Mouse (Mus musculus) heart, adult 2 months (tissue): Measurements from ENCODE around the gene Ror1. TPM values are rescaled to one million over a fixed set of nuclear protein-coding genes. Genes with fewer than 3 reads are reported as not detected.

Experiments used
- DNase-seq, 2 experiments: peaks; one replicate each; pipeline ENCODE4 v3.0.0; 2021
- H3K27ac ChIP-seq: fragments of 200-600 bp; 2 replicates; pipeline ENCODE4 v1.8.1; 2022
- H3K27me3 ChIP-seq: fragments of 200-500 bp; 2 replicates; pipeline ENCODE4 v1.6.1; 2012; ENCODE audit warnings: mild to moderate bottlenecking, low read length, inconsistent platforms, mixed read lengths; ENCODE audit not compliant: control insufficient read depth, insufficient read depth
- H3K36me3 ChIP-seq: fragments of 200-500 bp; 2 replicates; pipeline ENCODE4 v1.6.1; 2012; ENCODE audit warnings: low read length, inconsistent platforms; ENCODE audit not compliant: control insufficient read depth, insufficient read depth
- H3K4me1 ChIP-seq: fragments of 200-500 bp; 2 replicates; pipeline ENCODE4 v1.6.1; 2011; ENCODE audit warnings: low read length; ENCODE audit not compliant: control insufficient read depth, insufficient read depth
- H3K4me3 ChIP-seq: fragments of 200-600 bp; 2 replicates; pipeline ENCODE4 v1.8.1; 2022
- H3K79me2 ChIP-seq: fragments of 200-500 bp; replicated peaks from 2 replicates; pipeline ENCODE4 v1.6.1; 2012; ENCODE audit warnings: mild to moderate bottlenecking, inconsistent platforms, low read length, moderate library complexity, mixed read lengths; ENCODE audit not compliant: control insufficient read depth, insufficient read depth
- H3K9ac ChIP-seq: fragments of 200-500 bp; 2 replicates; pipeline ENCODE4 v1.6.1; 2012; ENCODE audit warnings: low read depth, mild to moderate bottlenecking, control low read depth, inconsistent platforms, low read length, mixed read lengths
- CTCF ChIP-seq: fragments of 200-600 bp; IDR thresholded peaks from 2 replicates; pipeline ENCODE4 v1.8.1; 2022; ENCODE audit warnings: antibody characterized with exemption, mild to moderate bottlenecking, moderate library complexity
- EP300 ChIP-seq: fragments of 200-500 bp; IDR thresholded peaks from 2 replicates; pipeline ENCODE4 v1.6.1; 2011; ENCODE audit warnings: low read depth, low read length, control low read depth; ENCODE audit not compliant: insufficient read depth
- POLR2A ChIP-seq: fragments of 200-500 bp; IDR thresholded peaks from 2 replicates; pipeline ENCODE4 v1.6.1; 2011; ENCODE audit warnings: mild to moderate bottlenecking, low read depth, low read length, control low read depth; ENCODE audit not compliant: insufficient read depth
- WGBS: fragments of 180-500 bp; shearing (Covaris S2); methylation state at CpG from one replicate; pipeline ENCODE4 v1.1.7; 2018; 5-methylcytosine and 5-hydroxymethylcytosine counted together
- intact Hi-C: fragments of 180-260 bp; cut with DNase I; formaldehyde crosslinking; loops from one replicate; pipeline ENCODE4 v1.15.1; 2025
- polyA plus RNA-seq: library from polyadenylated mRNA; depleted of rRNA; stranded (reverse); fragments of >200 nt; gene quantifications from 2 replicates; pipeline ENCODE4 v1.2.3, GENCODE M21; 2012
- total RNA-seq, 2 experiments: library from RNA; stranded (reverse); gene quantifications; 2 replicates each; pipeline ENCODE4 v1.2.3; 2021

The Ror1 gene
- total and polyA plus RNA-seq, 3 experiments = 2.3 to 5.0 (median 3.4) TPM

DNA sequence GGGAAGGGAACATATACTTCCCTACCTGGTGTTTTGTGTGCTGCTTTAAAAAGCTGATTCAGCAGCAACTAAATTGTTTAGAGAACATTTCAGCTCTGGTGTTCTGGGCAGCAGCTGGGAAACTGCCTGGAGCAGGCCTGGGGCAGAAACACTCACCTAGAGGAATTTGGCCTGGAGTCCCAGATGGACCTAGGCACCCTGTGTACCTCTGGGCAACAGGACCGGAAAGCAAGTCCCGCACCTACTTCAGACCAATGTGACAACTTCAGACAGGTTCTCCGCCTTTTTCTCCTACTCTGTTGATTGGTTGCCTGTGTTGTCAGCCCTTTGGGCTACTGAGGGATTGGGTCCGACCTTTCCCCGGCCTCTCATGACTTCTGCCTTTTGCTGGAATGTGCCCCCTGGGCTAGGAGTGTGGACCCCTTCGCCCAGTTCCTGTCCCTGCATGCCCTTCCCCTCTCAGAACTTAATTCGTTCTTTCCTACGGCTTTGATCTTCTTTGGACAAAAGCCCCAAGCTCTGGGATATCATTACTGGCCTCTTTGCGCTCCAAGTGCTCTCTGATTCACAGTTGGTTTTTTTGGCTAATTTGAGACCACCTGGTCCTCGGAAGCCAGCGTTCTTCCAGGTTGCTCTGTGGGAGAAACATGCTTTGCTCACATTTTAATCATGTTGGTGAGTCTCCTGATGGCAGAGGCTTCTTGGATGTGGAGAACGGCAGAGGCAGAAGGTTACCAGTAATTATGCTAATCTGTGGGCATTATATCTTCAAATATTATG is 31.1 kb downstream of the Ror1 start:
- intact Hi-C loops = no loop called here
- Histone ChIP-seq H3K79me2 (no peaks in the 10 kb centered on the region), H3K9ac (no peak overlapping the region), H3K27me3 (no peaks in the 10 kb centered on the region), H3K27ac (no peak overlapping the region), H3K36me3 (0 out of 2 replicates have a peak, but pooled peaks cover 3% of the 10 kb centered on the region), H3K4me1 (peaks cover 7% of the 10 kb centered on the region), H3K4me3 (no peak overlapping the region)
- DNase-seq = no peak
- WGBS = 76% methylated on average over 12 of the region's 12 CpGs
- TF ChIP-seq POLR2A = no peak
- no peak for TF ChIP-seq CTCF
- no peak for TF ChIP-seq EP300

DNA sequence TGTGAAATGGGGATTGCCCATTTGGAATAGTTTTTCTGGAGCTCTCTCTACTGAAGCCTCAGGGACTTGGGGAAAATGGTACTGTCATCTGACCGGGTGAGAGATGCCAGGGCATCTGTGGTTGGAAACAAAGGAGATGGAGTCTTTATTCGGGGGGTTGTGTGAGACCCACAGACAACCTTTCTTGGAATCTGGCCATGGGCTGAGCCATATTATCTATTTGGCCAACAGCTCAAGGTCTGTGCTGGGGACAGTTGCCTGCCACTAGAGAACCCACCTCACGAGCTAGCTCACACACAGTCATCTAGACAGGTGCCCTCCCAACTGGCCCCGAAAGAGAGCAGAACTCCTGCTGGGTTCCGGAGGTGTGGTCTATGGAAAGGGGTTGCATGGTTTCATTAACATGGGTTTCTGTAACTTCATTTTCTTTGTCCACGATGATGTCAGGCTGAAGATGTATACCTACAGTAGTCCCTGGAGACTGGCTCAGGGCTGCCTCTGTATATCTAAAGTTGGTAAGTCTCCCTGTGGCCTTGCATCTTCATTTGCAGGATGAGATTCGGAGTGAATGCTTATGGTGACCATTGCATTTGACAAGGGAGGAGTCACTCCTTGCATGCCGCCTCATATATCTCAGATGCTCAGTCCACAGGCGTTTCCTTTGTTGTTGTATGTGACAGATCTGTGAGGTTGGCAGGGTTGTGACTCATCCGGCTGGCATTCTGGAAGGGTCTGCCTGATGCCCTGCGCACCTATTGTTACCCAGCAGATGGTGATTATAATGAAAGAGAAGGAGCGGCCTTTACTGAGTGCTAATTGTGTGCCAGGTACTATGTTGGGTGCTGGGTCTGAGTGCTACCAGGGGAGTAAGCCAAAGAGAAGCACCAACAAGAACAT is 32.7 kb downstream of the Ror1 start:
- H3K9ac ChIP-seq = no peak overlapping the region
- H3K27ac ChIP-seq = no peak overlapping the region
- no peaks in the 10 kb centered on the region for H3K27me3 ChIP-seq
- no peak for DNase-seq
- 86% methylated on average over 12 of the region's 12 CpGs for WGBS
- 0 out of 2 replicates have a peak, but pooled peaks cover 3% of the 10 kb centered on the region for H3K36me3 ChIP-seq
- peaks cover 9% of the 10 kb centered on the region for H3K4me1 ChIP-seq
- TF ChIP-seq CTCF (no peak), EP300 (no peak), POLR2A (no peak)
- H3K79me2 ChIP-seq = no peaks in the 10 kb centered on the region
- intact Hi-C loops = no loop called here
- no peak overlapping the region for H3K4me3 ChIP-seq

DNA sequence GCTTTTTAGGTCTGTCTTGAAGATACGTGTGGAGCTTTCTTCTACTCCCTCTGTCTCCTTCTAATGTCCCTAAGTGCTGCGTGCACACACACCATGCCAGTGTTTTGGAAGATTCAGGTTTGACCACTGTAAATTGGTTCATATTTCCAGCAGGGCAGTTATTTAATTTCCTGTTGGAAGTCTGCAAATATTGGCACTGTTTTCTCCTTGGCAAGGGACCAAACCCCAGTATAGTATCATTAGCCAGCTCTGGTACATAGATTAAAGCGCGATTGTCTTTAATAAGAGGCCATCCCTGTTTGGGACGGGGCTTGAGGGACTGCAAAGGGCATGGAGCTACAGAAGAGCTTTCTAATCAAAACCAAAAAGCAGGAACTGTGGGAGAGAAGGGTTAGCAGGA is 33.6 kb downstream of the Ror1 start:
- no peaks in the 10 kb centered on the region for H3K79me2 ChIP-seq
- WGBS = 39% methylated on average over 5 of the region's 5 CpGs
- H3K36me3 ChIP-seq = 0 out of 2 replicates have a peak, but pooled peaks cover 3% of the 10 kb centered on the region
- DNase-seq = no peak
- no peak overlapping the region for H3K27ac ChIP-seq
- TF ChIP-seq POLR2A (no peak), EP300 (no peak), CTCF (no peak)
- intact Hi-C loops = no loop called here
- H3K9ac ChIP-seq = no peak overlapping the region
- H3K27me3 ChIP-seq = no peaks in the 10 kb centered on the region
- H3K4me3 ChIP-seq = no peak overlapping the region
- peaks cover 6% of the 10 kb centered on the region for H3K4me1 ChIP-seq

DNA sequence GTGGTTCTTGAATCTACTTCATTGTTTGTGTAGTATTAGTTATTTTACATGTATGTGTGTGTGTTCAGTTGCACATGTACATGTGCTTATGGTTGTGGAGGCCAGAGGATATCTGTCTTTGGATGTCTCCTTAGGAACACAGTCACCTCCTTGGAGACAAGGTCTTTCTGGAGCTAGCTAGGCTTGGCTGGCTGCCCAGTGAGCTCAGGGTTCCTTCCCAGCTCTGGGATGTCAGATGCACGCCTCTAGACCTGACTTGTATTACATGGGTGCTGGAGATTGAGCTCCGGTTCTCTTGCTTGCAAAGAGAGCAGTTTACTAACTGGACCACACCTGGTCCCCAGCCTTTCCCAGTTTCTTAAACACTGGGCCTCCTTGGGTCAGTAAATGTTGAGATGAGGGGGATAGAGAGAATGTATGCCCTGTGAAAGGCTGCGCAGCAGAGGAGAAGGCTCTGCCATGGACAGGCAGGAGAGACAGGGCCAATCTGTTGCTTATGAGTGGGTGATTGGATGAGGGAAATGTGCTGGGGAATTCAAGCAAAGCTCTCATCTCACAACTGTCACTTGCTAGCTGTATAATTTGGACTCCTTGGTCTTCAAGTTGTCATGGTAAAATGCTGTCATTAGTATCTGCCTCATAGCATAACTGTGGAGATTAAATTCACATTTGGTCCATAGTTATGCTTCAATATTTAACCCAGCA is 35.3 kb downstream of the Ror1 start:
- peaks cover 6% of the 10 kb centered on the region for H3K4me1 ChIP-seq
- H3K4me3 ChIP-seq = no peak overlapping the region
- TF ChIP-seq CTCF (no peak), EP300 (no peak), POLR2A (no peak)
- H3K27ac ChIP-seq = no peak overlapping the region
- no peak overlapping the region for H3K9ac ChIP-seq
- no peaks in the 10 kb centered on the region for H3K27me3 ChIP-seq
- WGBS = 74% methylated on average over 3 of the region's 3 CpGs
- DNase-seq = peak; percentile 37 to 49
- 0 out of 2 replicates have a peak, but pooled peaks cover 3% of the 10 kb centered on the region for H3K36me3 ChIP-seq
- H3K79me2 ChIP-seq = no peaks in the 10 kb centered on the region
- intact Hi-C loops = loop anchor here (1.0 kb wide), 1 partner anchor 30 kb away; no protein-coding TSS in a partner anchor

DNA sequence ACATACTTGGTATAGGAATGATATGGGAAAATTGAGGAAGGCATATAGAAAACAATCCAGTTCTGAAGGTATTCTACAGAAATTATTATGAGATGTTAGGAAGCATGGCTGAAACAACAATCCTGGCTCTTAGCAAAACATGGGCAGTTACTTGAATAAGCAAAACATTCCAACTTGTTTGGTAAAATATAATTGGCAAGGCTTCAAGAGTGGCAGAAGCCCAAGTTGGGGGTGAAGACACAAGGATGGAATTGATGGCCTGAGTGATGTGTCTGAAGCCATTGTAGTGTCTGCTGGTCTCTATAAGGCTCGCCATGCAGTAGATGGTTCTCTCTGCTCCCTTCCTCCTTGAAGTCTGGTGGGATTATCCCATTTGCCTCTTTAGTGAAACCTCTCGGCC is 35.9 kb downstream of the Ror1 start:
- H3K79me2 ChIP-seq = no peaks in the 10 kb centered on the region
- H3K36me3 ChIP-seq = peaks cover 3% of the 10 kb centered on the region; the same call in 1 of the 2 replicates
- H3K27me3 ChIP-seq = no peaks in the 10 kb centered on the region
- TF ChIP-seq CTCF = no peak
- TF ChIP-seq EP300 = no peak
- TF ChIP-seq POLR2A = no peak
- H3K4me3 ChIP-seq = no peak overlapping the region
- peaks cover 6% of the 10 kb centered on the region for H3K4me1 ChIP-seq
- no peak overlapping the region for H3K27ac ChIP-seq
- DNase-seq = no peak
- no peak overlapping the region for H3K9ac ChIP-seq
- 93% methylated on average over 2 of the region's 2 CpGs for WGBS
- intact Hi-C loops = loop anchor here (1.0 kb wide), 1 partner anchor 30 kb away; no protein-coding TSS in a partner anchor
